Mouse (Mus musculus) megakaryocyte, embryonic 14.5 days (primary cell): Measurements from ENCODE around the gene Gm20716. TPM values are rescaled to one million over a fixed set of nuclear protein-coding genes. Genes with fewer than 3 reads are reported as not detected.

Experiments used
- H3K27me3 ChIP-seq: replicated peaks from 2 replicates; pipeline ENCODE3; 2012; ENCODE audit warnings: inconsistent platforms
- H3K36me3 ChIP-seq: replicated peaks from 2 replicates; pipeline ENCODE3; 2012; ENCODE audit warnings: low read length, inconsistent platforms, mixed read lengths
- H3K4me1 ChIP-seq: 2 replicates; pipeline ENCODE4 v1.6.1; 2012; ENCODE audit warnings: inconsistent platforms
- H3K4me3 ChIP-seq: replicated peaks from 2 replicates; pipeline ENCODE3; 2012; ENCODE audit warnings: moderate library complexity, mild to moderate bottlenecking, inconsistent platforms
- H3K9me3 ChIP-seq: 2 replicates; pipeline ENCODE4 v1.6.1; 2012; ENCODE audit warnings: inconsistent platforms
- FLI1 ChIP-seq: IDR thresholded peaks from 2 replicates; pipeline ENCODE4 v1.6.1; 2012; ENCODE audit warnings: low read length, inconsistent platforms, mixed read lengths
- GATA1 ChIP-seq: IDR thresholded peaks from 3 replicates; pipeline ENCODE4 v1.6.1; 2012; ENCODE audit warnings: mixed read lengths, low read length, inconsistent platforms, borderline replicate concordance
- polyA plus RNA-seq: library from polyadenylated mRNA; stranded (reverse); fragments of >175 nt; gene quantifications from 2 replicates; pipeline ENCODE4 v1.2.3, GENCODE M21; 2012; ENCODE audit warnings: low replicate concordance; ENCODE audit not compliant: insufficient read depth

The Gm20716 gene
- polyA plus RNA-seq, 1 experiment: not detected

GRCm38 (mm10) chr2:168230773-168231470, 758 bp upstream of the Gm20716 start:
- Histone ChIP-seq H3K36me3 (peaks cover 39% of the 10 kb centered on the region), H3K27me3 (peaks cover 4% of the 10 kb centered on the region), H3K4me1 (peaks cover 58% of the 10 kb centered on the region), H3K4me3 (peak overlapping the region; percentile 99), H3K9me3 (no peaks in the 10 kb centered on the region)
- no peak for TF ChIP-seq GATA1
- TF ChIP-seq FLI1: no peak

GRCm38 (mm10) chr2:168229116-168230025, 793 bp downstream of the Gm20716 start:
- peak overlapping the region; percentile 99 for H3K4me3 ChIP-seq
- H3K4me1 ChIP-seq: peaks cover 70% of the 10 kb centered on the region
- no peaks in the 10 kb centered on the region for H3K27me3 ChIP-seq
- H3K36me3 ChIP-seq: peaks cover 55% of the 10 kb centered on the region
- no peaks in the 10 kb centered on the region for H3K9me3 ChIP-seq
- TF ChIP-seq GATA1: no peak
- no peak for TF ChIP-seq FLI1

GRCm38 (mm10) chr2:168223326-168223725, 6.8 kb downstream of the Gm20716 start:
- TF ChIP-seq GATA1: no peak
- TF ChIP-seq FLI1: no peak
- Histone ChIP-seq H3K27me3 (no peaks in the 10 kb centered on the region), H3K36me3 (peaks cover 84% of the 10 kb centered on the region), H3K9me3 (no peaks in the 10 kb centered on the region), H3K4me1 (peaks cover 64% of the 10 kb centered on the region), H3K4me3 (no peak overlapping the region)

GRCm38 (mm10) chr2:168213788-168214397, 16.3 kb downstream of the Gm20716 start:
- H3K36me3 ChIP-seq: peaks cover 95% of the 10 kb centered on the region
- no peaks in the 10 kb centered on the region for H3K27me3 ChIP-seq
- peaks cover 50% of the 10 kb centered on the region for H3K4me1 ChIP-seq
- no peaks in the 10 kb centered on the region for H3K9me3 ChIP-seq
- no peak overlapping the region for H3K4me3 ChIP-seq
- TF ChIP-seq GATA1 (no peak), FLI1 (no peak)

- H3K4me3 ChIP-seq: peak overlapping the region; percentile 99
- H3K27me3 ChIP-seq: no peaks in the 10 kb centered on the region
- no peaks in the 10 kb centered on the region for H3K9me3 ChIP-seq
- peaks cover 58% of the 10 kb centered on the region for H3K4me1 ChIP-seq
- peaks cover 77% of the 10 kb centered on the region for H3K36me3 ChIP-seq
- no peak for TF ChIP-seq GATA1
- TF ChIP-seq FLI1: no peak
Measured at GRCm38 (mm10) chr2:168207883-168208282, 22.3 kb downstream of the Gm20716 start.

- peaks cover 72% of the 10 kb centered on the region for H3K36me3 ChIP-seq
- TF ChIP-seq FLI1 (no peak), GATA1 (no peak)
- H3K9me3 ChIP-seq: no peaks in the 10 kb centered on the region
- H3K4me3 ChIP-seq: peak within 1 kb of the TSS; percentile 99
- peaks cover 58% of the 10 kb centered on the region for H3K4me1 ChIP-seq
- H3K27me3 ChIP-seq: no peaks in the 10 kb centered on the region
Measured at GRCm38 (mm10) chr2:168206725-168207644, 23.2 kb downstream of the Gm20716 start, which contains the start of gene Adnp. Adnp (minus strand) TSS chr2:168207112.

- Histone ChIP-seq H3K9me3 (no peaks in the 10 kb centered on the region), H3K27me3 (no peaks in the 10 kb centered on the region), H3K36me3 (peaks cover 68% of the 10 kb centered on the region), H3K4me1 (peaks cover 64% of the 10 kb centered on the region), H3K4me3 (peak overlapping the region; percentile 99)
- TF ChIP-seq FLI1 (no peak), GATA1 (no peak)
Measured at GRCm38 (mm10) chr2:168205681-168206631, 24.2 kb downstream of the Gm20716 start.

GRCm38 (mm10) chr2:168205265-168205664, 24.9 kb downstream of the Gm20716 start:
- peaks cover 68% of the 10 kb centered on the region for H3K4me1 ChIP-seq
- peaks cover 64% of the 10 kb centered on the region for H3K36me3 ChIP-seq
- TF ChIP-seq GATA1 (no peak), FLI1 (0 out of 2 replicates have a peak, but pooled peaks have one; percentile 17)

More at GRCm38 (mm10) chr2:168205265-168205664, 24.9 kb downstream of the Gm20716 start:
- no peaks in the 10 kb centered on the region for H3K9me3 ChIP-seq
- H3K27me3 ChIP-seq: no peaks in the 10 kb centered on the region
- peak overlapping the region; percentile 99 for H3K4me3 ChIP-seq
